Mouse (Mus musculus): ENCODE results near the gene 6330403K07Rik. TPM values are rescaled to one million over a fixed set of nuclear protein-coding genes. Genes with fewer than 3 reads are reported as not detected.

The 6330403K07Rik gene
- polyA plus RNA-seq (2015; fragmentation: Nextera tagmentation; extraction: Ambion mirVana), result 6.7 and 11.4 TPM in 2 replicates

DNA sequence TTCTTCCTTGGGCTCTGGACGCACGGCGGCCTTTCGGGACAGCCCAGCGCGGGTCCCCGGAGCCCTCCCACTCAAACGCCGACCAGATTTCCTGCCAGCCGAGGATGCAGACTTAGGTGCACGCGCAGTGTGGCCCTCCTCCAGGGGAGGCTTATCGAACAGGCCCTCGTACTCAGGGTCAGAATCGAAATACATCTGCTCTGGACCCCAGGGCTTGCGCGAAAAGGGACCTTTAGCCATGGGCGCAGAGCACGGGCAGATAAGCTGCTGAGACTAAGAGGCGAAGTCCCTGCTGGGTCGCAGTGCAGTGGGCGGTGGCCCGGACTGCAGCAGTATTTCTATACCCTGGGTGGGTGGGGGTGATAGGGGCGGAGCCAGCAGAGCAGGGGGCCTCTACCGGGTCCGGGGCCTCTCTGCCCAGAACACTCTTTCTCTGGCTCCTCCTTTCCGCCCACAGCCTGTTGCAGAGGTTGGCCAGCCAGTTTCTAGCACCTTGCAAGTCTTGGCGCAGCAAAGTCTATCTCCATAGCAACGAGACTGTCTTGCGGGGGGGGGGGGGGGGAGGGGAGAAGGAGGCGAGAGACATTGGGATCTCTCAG lies at the start of gene 6330403K07Rik:
Gene 6330403K07Rik, minus strand, starts transcription at position 351 of the 599 bp plus-strand sequence.

DNA sequence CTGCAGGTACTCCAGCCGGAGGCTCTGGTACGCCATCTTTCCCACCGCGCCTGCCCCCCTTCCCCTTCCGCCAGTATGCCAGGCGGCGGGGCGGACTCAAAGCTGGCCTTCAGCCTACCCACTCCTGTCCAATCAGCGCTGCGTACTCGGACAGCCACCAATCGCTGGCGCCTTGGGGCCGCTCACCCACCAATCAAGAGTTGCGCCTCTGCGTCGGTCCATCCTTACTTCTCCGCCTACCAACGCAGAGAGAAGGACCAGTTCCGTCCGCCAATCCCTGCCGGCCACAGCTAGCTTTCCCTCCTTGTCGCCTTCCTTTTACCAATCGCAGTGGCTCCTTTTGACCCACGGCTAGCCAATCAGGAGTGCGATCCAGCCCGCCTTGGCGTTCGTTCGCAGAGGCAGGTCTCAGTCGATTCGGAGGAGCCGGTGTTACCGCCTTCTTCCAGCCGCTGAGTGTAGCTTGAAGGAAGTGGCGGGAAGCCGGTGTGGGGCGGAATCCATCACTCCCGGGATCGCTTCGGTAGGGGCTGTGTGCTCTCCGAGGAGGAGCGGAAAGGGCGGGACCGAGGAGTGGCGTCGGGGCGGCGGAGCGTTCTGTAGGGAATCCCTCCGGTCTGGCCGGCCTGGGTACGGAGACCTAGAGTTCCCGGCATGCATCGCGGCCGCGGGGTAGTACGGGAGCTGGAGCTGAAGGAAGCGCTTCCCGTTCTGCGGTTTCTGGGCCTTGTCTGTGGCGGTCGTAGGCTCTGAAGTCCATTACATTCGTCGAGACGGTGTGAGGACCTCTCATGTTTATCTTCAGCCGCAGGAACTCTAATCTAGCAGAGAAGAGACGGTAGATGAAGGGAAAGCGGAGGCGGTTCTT lies 13.9 kb downstream of the 6330403K07Rik start, which contains the start of the genes Mis12 and Derl2:
Gene Mis12, plus strand, starts transcription at position 411 of the 868 bp plus-strand sequence.
Gene Derl2, minus strand, starts transcription at position 641 of the 868 bp plus-strand sequence.

GRCm38 (mm10) chr11:71004316-71004773 lies 29.0 kb downstream of the 6330403K07Rik start, which contains the start of gene Dhx33:
Gene Dhx33 (minus strand): TSS chr11:71004437.

GRCm38 (mm10) chr11:70982557-70983228 lies 50.6 kb downstream of the 6330403K07Rik start, which contains the start of gene C1qbp:
Gene C1qbp (minus strand): TSS chr11:70983026.

Other genes with a start within 250 kb of the 6330403K07Rik start
- 0.52 and 1.1 TPM in 2 replicates for gene Scimp, start 220.9 kb downstream of the 6330403K07Rik start, polyA plus RNA-seq (2015; fragmentation: Nextera tagmentation; extraction: Ambion mirVana)
- 19.5 and 21.2 TPM in 2 replicates for gene Rabep1, start 188.7 kb downstream of the 6330403K07Rik start, polyA plus RNA-seq (2015; fragmentation: Nextera tagmentation; extraction: Ambion mirVana)
- gene Nup88, start 63.5 kb downstream of the 6330403K07Rik start, polyA plus RNA-seq (2015; fragmentation: Nextera tagmentation; extraction: Ambion mirVana), result 61.6 and 62.9 TPM in 2 replicates
- 133 and 138 TPM in 2 replicates for gene Rpain, start 63.3 kb downstream of the 6330403K07Rik start, polyA plus RNA-seq (2015; fragmentation: Nextera tagmentation; extraction: Ambion mirVana)
- 226 and 246 TPM in 2 replicates for gene C1qbp, start 50.5 kb downstream of the 6330403K07Rik start, polyA plus RNA-seq (2015; fragmentation: Nextera tagmentation; extraction: Ambion mirVana)
- gene Dhx33, start 29.1 kb downstream of the 6330403K07Rik start, polyA plus RNA-seq (2015; fragmentation: Nextera tagmentation; extraction: Ambion mirVana), result 6.7 and 6.9 TPM in 2 replicates
- gene Mis12, start 13.9 kb downstream of the 6330403K07Rik start, polyA plus RNA-seq (2015; fragmentation: Nextera tagmentation; extraction: Ambion mirVana), result 20.0 and 23.0 TPM in 2 replicates
- gene Derl2, start 13.7 kb downstream of the 6330403K07Rik start, polyA plus RNA-seq (2015; fragmentation: Nextera tagmentation; extraction: Ambion mirVana), result 30.7 and 32.5 TPM in 2 replicates
- gene Nlrp1a, start 111.2 kb upstream of the 6330403K07Rik start, polyA plus RNA-seq (2015; fragmentation: Nextera tagmentation; extraction: Ambion mirVana), result 0.24 and 0.46 TPM in 2 replicates
- 0.20 and 0.24 TPM in 2 replicates for gene Nlrp1b, start 197.2 kb upstream of the 6330403K07Rik start, polyA plus RNA-seq (2015; fragmentation: Nextera tagmentation; extraction: Ambion mirVana)

Data from spleen, postnatal 0 days (tissue).